Mouse (Mus musculus): Measurements from ENCODE around the gene Suv39h2.
A peak's percentile ranks its signal among the peaks of the same experiment; 100 is the strongest.

DNA sequence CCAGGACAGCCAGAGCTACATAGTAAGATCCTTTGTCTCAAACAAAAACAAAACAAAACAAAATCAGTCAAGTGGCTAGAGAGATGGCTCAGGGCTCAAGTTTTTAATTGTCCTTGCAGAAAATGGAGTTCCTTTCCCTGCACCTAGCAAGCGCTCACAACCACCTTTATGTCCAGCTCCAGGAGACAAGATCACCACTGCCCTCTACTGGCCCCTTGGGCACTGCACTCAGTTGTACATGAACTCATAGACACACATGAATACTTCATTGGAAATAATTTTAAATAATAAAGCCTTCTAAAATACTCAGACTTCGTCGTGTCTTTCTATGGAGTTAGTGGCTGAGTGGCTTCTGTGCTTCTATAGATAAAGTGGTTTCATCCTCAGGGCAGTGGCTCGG is 60.6 kb downstream of the Suv39h2 start:
- peak; percentile 80 for TF ChIP-seq CTCF (IDR thresholded peaks at IDR 0.05; ENCODE audit: low read depth)
- no peak for TF ChIP-seq EP300 (optimal IDR thresholded peaks at IDR 0.05)
